Mouse (Mus musculus): ENCODE data around the gene Lnpep. TPM values are rescaled to one million over a fixed set of nuclear protein-coding genes. Genes with fewer than 3 reads are reported as not detected.
"Not testable (repeated sequence)": the region's sequence is repeated elsewhere in the genome, so short reads cannot be mapped to it uniquely, and the experiment has no call there.

Gene Lnpep
- 100 to 1,000 TPM; 177 to 190 TPM for total RNA-seq (2021)

GRCm38 (mm10) chr17:17624957-17625586 lies at the start of gene Lnpep:
Gene Lnpep (minus strand): TSS chr17:17625050.
- intact Hi-C loops (cut with DNase I) = loop anchor here (1.0 to 10.0 kb wide), 7 partner anchors 20 to 330 kb away; partner anchors contain the start of gene Spaca6
- peak; percentile 90 to 97 for DNase-seq

DNA sequence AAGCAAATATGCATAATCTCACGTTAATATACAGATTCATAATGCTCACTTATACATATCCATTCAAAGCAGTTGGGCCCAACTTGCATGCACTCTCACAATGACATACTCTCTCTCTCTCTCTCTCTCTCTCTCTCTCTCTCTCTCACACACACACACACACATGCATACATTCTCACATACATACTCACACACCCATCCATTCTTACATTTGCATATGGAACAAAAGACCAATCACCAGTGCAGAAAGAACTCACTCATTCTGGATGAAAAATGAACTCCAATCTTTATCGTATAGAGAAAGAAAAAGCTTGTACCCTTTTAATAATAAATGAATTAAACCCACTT lies 31.0 kb upstream of the Lnpep start:
- intact Hi-C loops (cut with DNase I) = no loop called here
- no peak for DNase-seq

DNA sequence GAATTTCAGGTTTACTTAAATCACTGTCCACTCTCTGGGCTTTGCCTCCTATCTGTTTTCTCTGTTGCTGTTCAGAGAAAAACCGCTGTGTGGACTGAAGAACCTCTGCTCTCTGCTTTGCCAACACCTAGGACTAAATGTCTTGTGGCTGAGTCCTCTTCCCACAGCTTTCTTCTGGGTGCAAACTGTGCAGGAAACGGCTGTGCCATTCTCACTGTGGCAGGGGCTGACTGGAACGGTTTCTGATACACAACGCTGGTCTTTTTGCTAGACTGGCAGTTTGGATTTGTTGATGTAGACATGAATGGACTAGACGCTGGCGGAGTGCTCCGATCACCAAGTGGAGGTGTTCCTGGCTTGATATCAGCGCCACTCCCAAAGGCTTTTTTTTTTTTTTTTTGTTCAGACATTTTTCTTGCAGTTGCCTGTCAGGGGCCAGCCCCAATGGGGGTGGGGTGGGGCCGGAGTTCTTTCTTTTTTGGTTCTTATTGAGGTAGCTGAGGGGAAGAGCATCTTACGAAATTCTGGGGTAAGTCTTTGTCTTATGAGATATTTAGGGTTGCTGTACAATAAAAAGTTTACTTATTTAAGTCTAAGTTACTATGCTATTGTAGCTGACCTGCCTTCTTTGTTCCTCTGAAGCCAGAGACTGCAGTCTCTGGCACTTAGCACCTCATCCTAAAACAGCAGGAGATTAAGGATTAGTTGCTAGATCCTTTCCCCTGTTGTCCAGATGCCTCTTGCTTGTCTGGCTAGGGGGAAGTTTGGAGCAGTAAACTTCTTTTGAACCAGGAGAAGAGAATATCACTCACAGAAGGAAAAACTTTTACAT lies 30.4 kb upstream of the Lnpep start:
- no peak for DNase-seq
- intact Hi-C loops (cut with DNase I) = no loop called here

DNA sequence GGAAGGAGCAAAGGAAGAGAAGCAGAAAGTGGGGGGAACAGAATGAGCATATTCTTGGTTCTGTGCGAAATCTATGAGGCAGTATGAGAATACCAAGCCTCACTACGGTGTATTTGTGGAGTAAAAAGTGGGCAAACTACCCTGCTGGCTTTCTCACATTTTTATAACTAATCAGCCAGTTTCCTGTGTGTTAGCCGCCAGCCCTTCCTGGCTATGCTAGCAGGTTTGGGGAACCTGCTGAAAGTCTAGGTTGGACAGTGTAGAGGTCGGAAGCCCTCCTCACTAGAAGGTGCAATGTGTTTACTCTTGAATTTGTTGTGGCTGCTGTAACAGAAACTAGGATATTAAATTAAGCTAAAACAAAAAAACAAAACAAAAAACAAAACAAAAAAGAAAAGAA lies 27.7 kb upstream of the Lnpep start:
- intact Hi-C loops (cut with DNase I) = no loop called here
- no peak for DNase-seq

- intact Hi-C loops (cut with DNase I) = loop anchor here (1.0 to 5.0 kb wide), 4 partner anchors 20 to 251 kb away; partner anchors contain the start of gene Lnpep
- peak; percentile 49 to 68 for DNase-seq
Measured at GRCm38 (mm10) chr17:17645738-17646137, 20.9 kb upstream of the Lnpep start.

- intact Hi-C loops (cut with DNase I) = no loop called here
- DNase-seq = no peak
Measured at GRCm38 (mm10) chr17:17637387-17637786, 12.5 kb upstream of the Lnpep start.

GRCm38 (mm10) chr17:17636147-17636546 lies 11.3 kb upstream of the Lnpep start:
- no peak for DNase-seq
- intact Hi-C loops (cut with DNase I) = no loop called here

DNA sequence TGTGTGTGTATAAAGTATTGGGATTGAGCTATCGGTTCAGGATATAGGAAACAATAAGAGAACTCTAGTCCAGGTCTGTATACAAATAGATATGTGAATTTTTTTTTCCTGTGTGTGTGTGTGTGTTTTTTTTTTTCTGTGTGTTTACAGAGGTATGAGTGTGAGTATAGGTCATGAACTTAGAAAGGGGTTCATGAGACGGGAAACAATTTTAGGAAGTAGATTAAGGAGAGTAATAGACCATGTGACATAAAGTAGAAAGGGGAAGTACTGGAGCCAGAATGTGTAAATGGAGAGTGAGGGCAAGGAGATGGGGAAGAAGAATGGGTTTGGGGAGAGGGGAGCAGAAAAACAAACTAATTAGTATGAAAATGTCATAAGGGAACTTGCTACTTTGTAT lies 9.2 kb upstream of the Lnpep start:
- intact Hi-C loops (cut with DNase I) = no loop called here
- no peak for DNase-seq

- intact Hi-C loops (cut with DNase I) = no loop called here
- DNase-seq = no peak
Measured at GRCm38 (mm10) chr17:17631985-17632384, 7.1 kb upstream of the Lnpep start.

- intact Hi-C loops (cut with DNase I) = loop anchor here (5.0 to 10.0 kb wide), 4 partner anchors 181 to 334 kb away; no protein-coding TSS in a partner anchor
- not testable (repeated sequence) for DNase-seq
Measured at GRCm38 (mm10) chr17:17628237-17628879, 3.5 kb upstream of the Lnpep start.

- intact Hi-C loops (cut with DNase I) = loop anchor here (5.0 to 10.0 kb wide), 4 partner anchors 180 to 333 kb away; no protein-coding TSS in a partner anchor
- DNase-seq = no peak
Measured at GRCm38 (mm10) chr17:17627558-17627957, 2.7 kb upstream of the Lnpep start.

GRCm38 (mm10) chr17:17625887-17626679 lies 1.2 kb upstream of the Lnpep start:
- no peak for DNase-seq
- intact Hi-C loops (cut with DNase I) = loop anchor here (1.0 to 10.0 kb wide), 6 partner anchors 19 to 331 kb away; no protein-coding TSS in a partner anchor

DNA sequence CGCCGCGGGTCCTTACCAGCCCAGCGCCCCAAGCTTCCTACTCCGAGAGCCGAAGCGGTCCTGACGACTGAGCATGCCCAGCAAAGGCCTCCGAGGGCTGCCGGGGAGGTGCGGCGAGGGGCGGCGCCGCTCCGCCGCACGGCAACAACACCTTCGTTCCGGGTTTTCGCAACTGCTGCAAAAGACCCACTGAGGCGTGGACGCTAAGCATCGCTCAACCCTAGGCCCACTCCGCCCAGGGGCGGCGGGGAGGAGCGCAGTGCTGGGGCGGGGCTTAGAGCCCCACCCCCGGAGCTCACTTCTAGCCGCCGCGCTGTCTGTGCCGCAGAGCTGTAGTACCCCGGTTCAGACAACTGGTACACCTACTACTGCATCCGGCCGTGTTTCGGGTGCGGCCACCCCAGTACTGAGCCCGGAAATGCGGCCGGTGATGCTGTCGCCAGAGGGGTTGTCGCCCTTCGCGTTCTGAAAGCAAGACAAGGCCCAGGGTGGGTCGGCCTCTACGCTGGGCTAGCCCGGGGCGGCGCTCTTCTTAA lies 361 bp downstream of the Lnpep start:
- intact Hi-C loops (cut with DNase I) = loop anchor here (2.0 to 10.0 kb wide), 3 partner anchors 22 to 330 kb away; partner anchors contain the start of gene Spaca6
- peak; percentile 92 to 94 for DNase-seq

DNA sequence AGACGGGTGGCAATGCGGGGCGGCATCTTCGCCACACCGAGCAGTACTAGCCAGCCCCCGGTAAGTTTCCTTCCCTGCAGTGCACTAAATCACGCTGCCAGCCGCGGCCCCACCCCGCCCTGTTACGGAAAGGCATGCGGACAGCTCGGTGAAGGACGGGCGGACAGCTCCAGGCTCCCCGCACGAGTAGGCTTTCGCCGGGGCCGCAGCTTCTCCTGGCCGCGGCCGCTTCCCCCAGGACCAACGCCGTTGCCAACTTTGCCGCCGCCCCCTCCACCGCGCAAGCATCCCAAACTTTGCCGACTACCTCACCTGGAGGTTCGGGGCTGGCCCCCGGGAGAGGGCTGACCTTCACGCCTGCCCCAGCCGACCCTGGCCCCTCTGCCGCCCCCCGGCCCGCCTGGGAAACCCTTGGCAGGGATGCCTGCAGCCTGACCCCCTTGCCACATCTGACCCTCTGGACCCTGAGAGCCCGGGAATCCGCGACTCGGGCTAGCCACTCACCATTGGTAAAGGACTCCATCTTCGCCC lies 895 bp downstream of the Lnpep start:
- intact Hi-C loops (cut with DNase I) = loop anchor here (2.0 to 10.0 kb wide), 3 partner anchors 21 to 329 kb away; partner anchors contain the start of gene Spaca6
- DNase-seq = peak; percentile 72 to 76

DNA sequence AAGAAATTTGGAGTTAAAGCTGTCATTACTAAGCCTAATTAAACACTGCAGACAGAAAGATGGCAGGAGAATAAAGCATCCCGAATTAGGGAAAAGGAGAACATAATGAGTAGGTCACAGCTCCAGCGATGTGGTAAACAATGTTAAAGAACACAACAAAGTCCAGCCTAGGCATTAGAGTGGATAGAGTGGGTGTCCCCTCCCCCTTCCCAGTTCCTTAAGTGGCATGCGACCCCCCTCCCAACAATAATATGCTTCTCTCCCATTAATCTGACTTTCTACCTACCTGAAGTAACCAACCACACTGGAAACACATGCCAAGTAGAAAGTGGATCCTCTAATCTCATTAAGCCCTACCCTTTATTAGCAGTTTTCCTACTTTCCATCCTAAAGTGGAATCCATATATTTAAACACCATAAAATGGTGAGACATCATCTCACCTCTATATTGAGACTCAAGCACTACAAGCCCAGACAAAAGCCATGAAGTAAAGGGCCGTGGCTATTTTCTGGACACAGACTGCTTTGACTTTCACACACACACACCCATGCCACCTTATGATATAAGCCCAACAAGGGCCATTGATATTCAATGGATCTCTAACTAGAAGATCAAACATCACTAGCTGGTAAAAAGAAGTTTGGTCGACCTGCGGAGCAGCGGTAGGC lies 1.5 kb downstream of the Lnpep start:
- DNase-seq = no peak
- intact Hi-C loops (cut with DNase I) = loop anchor here (5.0 to 10.0 kb wide), 2 partner anchors 204 to 329 kb away; partner anchors contain the start of gene Spaca6

- intact Hi-C loops (cut with DNase I) = loop anchor here (5.0 to 10.0 kb wide), 2 partner anchors 205 to 328 kb away; partner anchors contain the start of gene Spaca6
- no peak for DNase-seq
Measured at GRCm38 (mm10) chr17:17622576-17622975, 2.3 kb downstream of the Lnpep start.

- DNase-seq = no peak
- intact Hi-C loops (cut with DNase I) = loop anchor here (5.0 to 10.0 kb wide), 2 partner anchors 206 to 327 kb away; partner anchors contain the start of gene Spaca6
Measured at GRCm38 (mm10) chr17:17621586-17621985, 3.3 kb downstream of the Lnpep start.

GRCm38 (mm10) chr17:17618463-17618862 lies 6.4 kb downstream of the Lnpep start:
- intact Hi-C loops (cut with DNase I) = loop anchor here (1.0 kb wide), 1 partner anchor 28 kb away; no protein-coding TSS in a partner anchor
- DNase-seq = no peak
